Mouse (Mus musculus) liver (tissue): ENCODE data around the gene Sv2a.
A peak's percentile ranks its signal among the peaks of the same experiment; 100 is the strongest.
"Not testable (repeated sequence)": the region's sequence is repeated elsewhere in the genome, so short reads cannot be mapped to it uniquely, and the experiment has no call there.

ENCODE experiments used
- DNase-seq: peaks from one replicate; pipeline ENCODE4 v3.0.0-alpha.2; 2020; ENCODE audit warnings: mixed read lengths

Gene Sv2a

DNA sequence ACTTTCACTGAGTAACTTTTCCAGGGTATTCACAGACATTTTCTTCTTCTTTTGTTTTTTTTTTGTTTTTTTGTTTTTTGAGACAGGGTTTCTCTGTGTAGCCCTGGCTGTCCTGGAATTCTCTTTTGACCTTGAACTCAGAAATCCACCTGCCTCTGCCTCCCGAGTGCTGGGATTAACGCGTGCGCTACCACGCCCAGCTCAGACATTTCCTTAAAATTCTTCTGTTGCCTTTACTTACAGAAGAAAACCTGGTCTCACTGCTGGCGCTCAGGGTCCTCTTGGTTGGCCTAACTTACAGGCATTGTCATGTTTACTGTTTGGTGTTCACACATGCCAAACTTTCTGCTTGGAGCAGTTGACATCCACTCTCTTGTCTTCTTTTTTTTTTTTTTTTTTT is 5.7 kb upstream of the Sv2a start:
- no peak for DNase-seq

DNA sequence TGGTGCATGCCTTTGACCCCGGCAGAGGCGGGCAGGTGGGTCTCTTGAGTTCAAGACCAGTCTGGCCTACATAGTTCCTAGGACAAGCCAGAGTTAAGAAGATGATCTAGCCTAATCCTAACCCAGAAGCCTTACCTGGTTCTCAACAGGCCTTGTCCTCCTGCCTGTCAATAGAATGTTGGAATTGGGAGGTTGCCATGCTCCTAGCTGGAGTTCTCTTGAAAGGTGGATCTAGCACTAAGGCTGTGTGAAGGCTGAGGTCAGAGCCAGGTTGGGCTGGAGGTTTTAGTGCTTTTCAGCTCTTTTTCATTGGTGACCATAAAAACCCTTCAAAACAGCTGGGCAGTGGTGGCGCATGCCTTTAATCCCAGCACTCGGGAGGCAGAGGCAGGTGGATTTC is 2.5 kb upstream of the Sv2a start:
- DNase-seq = no peak

DNA sequence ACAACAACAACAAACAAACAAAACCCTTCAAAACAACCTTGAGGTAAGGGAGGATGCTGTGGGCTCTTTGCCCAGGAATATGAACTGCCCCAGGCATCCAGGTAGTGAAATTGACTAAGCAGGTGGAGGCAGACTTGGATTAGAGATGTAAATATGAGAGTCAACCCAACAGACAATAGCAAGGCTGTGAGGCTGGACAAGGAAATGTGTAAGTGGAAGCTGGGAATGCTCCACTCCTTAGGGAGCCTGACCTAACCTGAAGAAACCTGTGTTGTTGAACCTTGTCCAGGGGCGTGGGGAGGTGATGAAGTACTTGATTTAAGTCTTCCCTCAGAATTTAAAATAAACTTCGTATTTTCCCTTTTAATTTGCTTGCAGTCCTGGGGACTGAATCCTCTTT is 2.0 kb upstream of the Sv2a start:
- DNase-seq = no peak

DNA sequence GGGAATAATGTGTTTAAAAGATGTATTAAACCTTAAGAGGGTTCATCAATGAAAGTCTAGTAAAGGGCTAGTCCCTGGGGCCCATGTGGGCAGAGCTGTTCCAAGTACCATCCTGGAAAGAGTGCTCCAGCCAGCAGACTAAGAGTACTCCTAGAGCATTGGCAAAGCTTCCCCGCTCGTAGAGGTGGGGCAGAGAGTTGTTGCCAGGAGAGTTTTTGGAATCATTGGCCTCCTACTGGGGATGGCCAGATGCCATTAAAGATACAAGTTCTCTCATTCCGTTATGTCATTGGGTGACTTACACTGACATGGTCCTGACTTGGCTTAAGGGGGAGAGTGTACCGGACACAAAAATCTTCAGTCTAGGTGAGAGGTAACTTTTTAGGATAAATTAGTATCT is 1.4 kb upstream of the Sv2a start:
- DNase-seq = no peak

DNA sequence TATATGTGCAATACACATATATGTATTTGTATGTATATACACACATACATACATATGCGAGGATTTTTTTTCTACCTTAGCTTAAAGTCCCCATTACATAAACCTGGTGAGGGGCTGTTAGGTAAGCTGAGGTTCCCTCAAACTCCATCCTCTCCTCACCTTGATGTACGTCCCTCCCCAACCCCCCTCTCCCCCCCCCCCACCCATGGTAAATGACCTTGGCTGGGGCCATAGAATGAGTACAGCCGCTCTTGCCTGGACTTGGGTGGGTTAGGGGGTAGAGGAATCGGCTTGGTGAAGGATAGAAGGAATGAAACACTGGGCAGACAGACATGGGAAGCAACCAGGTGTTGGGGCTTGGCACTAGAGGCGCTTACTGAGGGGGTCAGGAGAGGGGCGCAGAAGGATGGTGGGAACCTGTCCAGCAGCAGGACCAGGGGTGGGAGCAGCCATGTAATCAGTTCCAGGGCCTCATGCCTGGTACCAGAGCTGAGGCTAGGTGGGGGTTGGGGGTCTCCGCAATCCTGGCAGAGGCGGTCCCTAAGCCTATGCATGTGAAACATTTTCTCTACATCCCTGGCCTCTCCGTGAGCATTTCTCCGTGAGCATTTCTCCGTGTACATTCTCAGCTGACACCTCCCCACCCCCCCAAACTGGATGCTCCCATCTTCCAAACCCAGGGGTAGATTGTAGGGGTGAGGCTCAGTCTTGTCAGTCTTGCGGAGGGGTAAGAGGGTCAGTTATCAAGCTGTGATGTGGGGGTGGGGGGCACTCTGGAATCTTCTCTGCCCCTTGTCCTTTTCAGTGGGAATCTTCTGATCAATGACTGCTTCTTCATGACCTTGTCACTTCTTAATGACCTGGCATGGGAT is 795 bp downstream of the Sv2a start:
- no peak for DNase-seq

DNA sequence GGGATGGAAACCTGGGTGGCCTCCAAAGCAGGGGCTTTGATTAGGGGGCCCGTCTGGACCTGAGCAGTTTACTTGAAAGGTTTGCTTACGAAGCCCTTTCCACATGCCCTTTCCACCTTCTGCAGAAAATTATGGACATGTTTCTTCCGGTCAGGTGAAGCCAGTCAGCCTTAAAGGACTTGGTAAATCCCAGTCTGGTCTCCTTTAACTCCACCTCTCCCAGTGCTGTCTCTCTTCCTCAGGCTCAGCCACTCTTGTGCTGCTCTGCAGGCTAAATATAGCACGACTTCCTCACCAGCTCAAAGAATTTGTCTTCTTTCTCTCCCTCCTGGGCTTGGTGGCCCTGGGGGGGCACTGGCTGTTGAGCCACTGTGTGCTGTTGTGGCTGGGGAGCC is 1.4 kb downstream of the Sv2a start:
- DNase-seq = no peak

DNA sequence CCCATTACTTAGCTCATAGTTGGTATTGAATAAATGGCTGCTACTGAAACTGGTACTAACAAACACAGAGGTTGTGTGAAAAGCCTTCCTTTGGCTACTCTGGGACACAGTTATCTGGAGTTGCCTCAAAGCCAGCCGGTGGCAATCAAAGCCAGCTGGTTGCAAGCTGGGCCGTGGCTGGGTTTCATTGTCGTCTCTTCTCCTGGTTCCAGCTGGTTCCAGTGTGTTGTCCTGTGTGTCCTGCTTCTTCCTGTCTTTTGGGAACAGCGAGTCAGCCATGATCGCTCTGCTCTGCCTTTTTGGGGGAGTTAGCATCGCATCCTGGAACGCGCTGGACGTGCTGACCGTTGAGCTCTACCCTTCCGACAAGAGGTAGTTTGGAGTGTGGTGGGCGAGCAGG is 12.0 kb downstream of the Sv2a start:
- DNase-seq = no peak

DNA sequence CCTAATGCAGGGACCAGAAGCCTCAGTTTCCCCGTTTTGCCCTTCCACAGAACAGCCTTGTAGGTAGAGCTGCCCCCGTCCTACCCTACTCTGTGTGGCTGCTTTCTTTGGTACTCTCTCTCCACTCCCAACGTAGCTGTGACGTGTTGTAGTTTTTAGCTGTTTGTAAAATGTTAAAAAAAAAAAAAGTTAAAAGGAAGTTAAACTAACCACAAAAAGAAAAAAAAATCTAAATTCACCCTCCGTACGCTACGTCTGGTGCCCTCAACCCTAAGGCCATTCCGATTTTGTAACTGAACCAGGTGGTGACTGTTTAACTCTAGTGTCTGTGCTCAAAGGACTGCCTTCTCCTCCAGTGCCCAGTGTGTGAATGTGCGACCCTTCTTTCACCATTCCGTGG is 14.0 kb downstream of the Sv2a start:
- no peak for DNase-seq

DNA sequence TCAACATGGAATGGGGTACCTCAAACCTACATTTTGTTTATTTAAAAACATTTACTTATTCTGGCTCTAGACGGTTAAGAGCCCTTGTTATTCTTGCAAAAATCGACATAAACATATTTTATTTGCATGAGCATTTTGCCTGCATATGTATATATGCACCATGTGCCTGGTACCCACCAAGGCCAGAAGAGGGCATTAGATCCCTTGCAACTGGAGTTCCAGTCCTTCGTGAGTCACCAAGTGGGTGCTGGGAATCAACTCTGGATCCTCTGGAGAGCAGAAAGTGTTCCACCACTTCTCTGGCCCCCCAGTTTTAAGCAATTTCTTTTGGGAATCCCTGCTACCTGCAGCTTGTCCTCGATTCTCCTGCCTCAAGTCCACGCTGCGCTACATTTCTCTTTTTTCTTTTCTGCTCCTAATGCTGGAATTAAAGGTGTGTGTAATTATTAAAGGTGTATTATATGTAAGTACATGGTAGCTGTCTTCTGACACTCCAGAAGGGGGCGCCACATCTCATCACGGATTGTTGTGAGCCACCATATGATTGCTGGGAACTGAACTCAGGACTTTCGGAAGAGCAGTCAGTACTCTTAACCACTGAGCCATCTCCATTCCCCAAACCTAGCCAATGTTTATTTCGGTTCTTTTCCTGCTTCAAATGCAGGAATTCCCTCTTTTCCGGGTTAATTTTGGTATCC is 14.8 kb downstream of the Sv2a start:
- DNase-seq = no peak

DNA sequence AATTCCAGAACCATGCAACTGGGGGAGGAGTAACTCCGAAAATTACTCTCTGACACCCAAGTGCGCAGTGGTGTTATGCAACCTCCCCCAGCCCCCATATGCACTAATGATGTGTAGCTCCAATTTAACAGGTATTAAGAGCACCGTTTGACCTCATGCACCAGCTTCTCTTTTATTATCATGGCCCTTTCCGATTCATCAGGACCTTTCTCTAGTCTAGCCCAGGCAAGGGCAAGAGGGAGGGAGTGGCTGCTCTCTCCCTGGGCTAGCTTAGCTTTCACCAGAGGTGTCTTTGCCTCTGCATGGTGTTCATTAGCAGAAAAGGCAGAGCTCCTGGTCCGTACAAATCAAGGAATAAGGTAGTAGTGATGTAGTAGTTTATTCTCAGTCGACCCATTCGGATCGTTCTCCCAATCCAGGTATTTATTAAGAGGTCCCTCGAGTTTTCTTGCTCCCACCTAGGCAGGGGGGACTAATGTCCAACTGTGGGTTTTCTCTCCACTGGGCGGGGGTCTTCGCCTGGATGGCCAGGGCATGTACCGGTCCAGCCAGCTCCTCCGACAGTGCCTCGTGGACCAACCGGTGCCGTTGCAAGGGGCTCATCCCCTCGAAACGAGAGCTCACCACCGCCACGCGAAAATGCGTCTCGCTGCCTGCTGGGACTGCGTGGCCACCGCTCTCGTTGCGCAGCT is 15.6 kb downstream of the Sv2a start:
- no peak for DNase-seq

DNA sequence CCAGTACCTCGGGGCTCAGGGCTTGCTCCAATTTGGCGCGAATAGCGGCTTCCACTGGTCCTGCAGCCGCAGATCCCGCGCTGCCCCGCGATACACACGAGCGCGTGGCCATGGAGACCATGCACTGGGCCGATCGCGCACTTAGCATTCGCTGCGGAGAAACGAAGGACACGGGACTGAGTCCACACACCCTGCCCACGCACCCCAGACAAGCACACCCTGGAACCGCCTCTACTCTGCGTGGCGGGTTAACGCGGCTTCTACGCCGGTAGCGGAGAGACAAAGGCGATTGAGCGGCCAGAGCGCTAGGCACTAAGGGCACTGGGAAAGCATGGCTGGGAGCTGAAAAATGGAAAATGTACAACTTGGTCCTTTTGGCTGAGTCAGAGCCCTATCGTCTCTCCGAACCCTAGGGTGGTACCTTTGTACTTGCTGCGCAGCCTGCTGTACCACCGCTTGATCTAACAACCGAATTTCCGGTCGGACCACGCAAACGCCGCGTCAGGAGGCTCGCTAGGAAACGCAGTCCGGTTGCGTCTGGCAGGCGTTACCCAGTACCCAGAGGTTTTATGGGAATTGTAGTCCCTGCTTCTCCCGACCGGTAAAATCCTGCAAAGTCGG is 16.3 kb downstream of the Sv2a start:
- DNase-seq = peak; percentile 90

DNA sequence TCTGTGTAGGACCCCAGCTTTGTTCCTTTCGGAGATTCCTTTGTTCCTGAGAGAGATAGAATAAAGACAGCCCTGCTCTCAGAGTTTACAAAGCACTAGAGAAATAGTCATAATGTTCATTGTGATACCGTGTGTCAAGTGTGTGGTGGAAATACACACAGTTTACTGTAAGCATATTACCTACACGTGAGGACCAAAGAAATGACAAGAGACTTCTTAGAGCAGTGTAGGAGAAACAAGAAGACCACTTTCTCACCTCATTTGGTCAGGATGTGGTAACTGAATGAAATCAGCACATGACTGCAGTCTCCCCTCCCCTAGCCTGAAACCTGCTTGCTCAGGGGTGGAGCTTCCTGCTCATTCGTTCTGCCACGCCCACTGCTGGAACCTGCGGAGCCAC is 17.2 kb downstream of the Sv2a start:
- DNase-seq = peak; percentile 27

DNA sequence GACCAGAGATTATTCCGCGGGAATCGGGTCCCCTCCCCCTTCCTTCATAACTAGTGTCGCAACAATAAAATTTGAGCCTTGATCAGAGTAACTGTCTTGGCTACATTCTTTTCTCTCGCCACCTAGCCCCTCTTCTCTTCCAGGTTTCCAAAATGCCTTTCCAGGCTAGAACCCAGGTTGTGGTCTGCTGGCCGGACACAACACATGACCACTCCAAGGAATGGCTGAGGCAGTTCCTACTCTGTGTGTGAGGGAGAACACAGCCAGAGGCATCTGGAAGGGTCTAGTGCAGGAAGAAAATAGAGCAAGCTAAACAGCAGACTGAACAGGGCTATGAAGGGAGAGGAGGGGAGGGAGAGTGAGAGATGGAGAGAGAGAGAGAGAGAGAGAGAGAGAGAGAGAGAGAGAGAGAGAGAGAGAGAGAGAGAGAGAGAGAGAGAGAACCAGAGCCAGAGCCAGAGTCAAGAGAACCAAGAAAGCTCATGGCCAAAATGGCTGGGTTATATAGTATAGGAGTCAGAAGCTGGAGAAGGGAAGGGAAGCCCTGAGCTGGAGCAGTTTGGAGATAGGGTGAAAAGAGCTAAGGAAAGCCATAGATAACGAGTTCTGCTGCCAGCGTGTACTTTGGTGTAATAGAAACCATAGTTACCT is 17.8 kb downstream of the Sv2a start:
- DNase-seq = not testable (repeated sequence)

DNA sequence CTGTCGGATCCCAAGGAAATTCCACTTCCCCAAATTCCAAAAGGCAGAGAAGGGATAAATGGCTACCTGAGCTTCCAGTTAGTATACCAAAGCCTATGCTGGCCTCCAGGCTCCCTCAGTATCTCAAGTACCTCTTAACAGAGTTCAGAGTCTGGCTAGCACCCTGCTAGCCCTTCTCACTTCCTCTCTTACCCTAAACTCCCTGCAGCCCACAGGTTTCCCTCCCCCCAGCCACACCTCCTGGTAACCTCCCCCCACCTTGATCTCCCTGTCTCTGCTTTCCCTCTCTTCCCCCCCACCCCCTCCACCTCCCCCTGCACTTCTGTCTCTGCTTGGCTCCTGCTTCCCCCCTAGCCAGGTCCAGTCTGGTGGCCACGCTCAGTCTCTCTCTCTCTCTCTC is 18.8 kb downstream of the Sv2a start:
- no peak for DNase-seq

DNA sequence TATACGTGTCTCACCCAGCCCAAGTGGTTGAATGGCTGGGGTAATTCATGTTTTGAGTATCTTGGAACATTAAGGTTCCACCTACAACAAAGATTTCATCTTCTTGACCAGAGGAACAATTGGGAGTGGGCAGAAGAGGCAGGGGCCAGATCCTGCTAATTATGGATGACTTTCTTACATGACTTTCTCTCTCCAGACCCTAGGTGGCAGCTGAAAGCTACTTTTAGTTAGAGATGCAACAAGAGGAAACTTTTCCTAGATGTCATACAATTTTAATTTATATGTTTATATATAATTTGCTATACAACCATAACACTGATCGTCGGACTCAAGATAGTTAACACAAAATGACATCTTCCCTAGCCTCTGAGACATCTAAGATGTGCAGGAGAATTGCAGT is 26.9 kb downstream of the Sv2a start:
- DNase-seq = no peak

DNA sequence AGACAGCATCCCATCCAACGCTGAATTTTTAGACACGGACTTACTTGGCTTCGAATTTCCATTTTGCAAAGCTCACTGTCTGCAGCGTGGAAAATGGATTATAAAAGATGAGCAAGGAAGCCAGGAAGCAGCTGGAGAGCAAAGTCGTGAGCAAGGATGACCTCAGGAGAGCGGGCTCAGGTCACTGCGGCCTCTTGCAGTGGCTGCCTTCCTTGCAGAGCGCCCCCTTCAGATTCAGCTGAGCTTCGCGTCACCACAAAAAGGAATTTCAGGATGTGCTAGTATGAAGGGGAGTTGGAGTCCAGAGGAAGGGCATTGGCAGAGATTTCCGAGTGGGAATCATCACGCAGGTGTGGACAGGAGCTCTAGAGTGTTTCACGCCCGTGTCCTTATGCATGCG is 28.3 kb downstream of the Sv2a start:
- DNase-seq = no peak

DNA sequence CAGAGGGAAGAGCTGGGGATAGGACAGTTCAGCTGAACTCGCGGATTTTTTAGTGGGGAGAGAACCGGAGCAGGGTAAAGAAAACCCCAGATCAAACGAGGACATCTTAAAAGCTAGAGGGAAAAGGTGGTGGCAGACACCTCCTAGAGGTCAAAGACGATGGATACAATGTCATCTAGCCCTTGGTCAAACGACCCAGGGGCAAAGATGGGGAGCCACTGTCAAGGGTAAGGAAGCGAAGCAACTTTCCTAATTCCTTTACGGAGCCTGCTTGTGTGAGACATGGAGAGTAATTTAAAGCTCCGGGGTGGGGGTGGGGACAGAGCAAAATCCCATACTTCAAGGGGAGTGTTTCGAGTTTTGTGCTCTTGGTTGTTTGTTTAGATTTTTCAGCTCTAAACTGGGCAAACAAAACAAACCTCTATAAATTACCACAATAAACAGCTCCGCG is 38.3 kb downstream of the Sv2a start:
- peak; percentile 37 for DNase-seq

DNA sequence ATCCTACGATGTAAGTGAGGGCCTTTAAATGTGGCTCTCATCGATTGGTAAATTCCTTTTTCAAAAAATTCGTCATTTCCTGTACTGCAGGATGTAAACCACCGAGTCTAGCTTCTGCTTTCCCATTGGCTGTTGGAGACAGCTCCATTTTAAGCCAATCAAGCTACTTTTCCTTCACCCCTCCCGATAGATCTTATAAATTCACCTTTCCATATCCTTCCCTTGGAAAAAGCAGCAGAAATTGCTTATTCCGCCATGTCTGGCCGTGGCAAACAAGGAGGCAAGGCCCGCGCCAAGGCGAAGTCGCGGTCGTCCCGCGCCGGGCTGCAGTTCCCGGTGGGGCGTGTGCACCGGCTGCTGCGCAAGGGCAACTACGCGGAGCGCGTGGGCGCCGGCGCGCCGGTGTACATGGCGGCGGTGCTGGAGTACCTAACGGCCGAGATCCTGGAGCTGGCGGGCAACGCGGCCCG is 38.7 kb downstream of the Sv2a start, which contains the start of the genes Bola1 and Hist2h2ab:
Bola1 (minus strand) TSS at position 49 of the 470 bp plus-strand sequence.
Hist2h2ab (plus strand) TSS at position 205 of the 470 bp plus-strand sequence.
- DNase-seq = peak; percentile 78

DNA sequence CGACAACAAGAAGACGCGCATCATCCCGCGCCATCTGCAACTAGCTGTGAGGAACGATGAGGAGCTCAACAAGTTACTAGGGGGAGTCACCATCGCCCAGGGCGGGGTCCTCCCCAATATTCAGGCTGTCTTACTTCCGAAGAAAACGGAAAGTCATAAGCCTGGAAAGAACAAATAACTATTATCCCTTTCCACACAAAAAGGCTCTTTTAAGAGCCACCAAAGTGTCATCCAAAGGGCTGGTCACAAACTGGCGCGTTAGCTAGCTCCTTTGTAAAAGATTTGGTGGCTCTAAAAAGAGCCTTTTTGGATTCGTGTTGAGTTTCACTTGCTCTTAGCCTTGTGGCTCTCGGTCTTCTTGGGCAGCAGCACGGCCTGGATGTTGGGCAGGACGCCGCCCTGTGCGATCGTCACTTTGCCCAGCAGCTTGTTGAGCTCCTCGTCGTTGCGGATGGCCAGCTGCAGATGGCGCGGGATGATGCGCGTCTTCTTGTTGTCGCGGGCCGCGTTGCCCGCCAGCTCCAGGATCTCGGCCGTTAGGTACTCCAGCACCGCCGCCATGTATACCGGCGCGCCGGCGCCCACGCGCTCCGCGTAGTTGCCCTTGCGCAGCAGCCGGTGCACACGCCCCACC is 39.3 kb downstream of the Sv2a start:
- DNase-seq = peak; percentile 57

DNA sequence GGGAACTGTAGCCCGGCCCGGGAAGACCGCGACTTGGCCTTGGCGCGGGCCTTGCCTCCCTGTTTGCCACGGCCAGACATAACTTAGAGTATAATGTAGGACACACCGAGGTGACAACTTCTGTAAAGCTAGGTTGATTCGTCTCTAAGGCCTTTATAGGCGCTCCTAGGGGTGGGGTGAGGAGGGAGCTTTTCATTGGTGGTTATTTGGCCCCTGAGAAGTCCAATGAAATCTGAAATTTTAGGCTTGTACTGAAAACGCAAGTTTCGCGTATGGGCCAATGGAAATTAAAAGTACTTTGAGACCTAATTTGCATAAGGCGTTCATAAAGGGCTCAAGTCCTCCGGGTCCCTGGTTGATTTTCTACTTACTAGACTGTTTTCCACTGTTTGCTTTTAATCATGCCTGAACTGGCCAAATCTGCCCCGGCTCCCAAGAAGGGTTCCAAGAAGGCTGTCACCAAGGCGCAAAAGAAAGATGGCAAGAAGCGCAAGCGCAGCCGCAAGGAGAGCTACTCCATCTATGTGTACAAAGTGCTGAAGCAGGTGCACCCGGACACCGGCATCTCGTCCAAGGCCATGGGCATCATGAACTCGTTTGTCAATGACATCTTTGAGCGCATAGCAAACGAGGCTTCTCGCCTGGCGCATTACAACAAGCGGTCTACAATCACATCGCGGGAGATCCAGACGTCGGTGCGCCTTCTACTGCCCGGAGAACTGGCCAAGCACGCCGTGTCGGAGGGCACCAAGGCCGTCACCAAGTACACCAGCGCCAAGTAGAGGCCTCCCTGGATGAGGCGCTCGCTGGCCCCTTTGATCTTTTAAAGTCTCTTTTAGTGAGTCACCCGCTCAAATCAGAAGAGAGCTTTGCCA is 40.1 kb downstream of the Sv2a start, which contains the start of the genes Hist2h2ac and Hist2h2be:
Hist2h2ac (minus strand) TSS at position 116 of the 875 bp plus-strand sequence.
Hist2h2be (plus strand) TSS at position 355 of the 875 bp plus-strand sequence.
- peak; percentile 89 for DNase-seq

DNA sequence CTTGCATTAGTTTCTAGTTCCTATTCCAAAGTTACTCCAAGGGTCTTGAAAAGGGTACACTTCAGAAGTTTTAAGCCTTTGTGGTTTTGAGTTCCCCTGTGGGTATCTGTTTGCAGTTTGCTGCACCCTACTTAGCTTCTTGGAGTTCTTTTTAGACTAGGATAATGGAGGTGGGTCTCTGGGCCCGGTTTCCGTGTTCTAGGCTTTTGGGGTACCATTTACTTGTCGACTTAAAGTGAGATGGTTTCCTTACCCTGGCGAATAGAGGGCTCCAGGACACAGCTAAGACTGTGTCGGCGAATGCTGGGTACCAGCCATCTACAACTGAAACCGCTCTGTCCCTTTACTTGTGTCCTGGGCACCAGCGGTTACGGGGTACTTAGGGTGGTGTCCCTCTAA is 40.7 kb downstream of the Sv2a start:
- peak; percentile 51 for DNase-seq
